Mouse (Mus musculus) CH12.LX (cell line): Measurements from ENCODE around the gene Pla2g4a. TPM values are rescaled to one million over a fixed set of nuclear protein-coding genes. Genes with fewer than 3 reads are reported as not detected.

Source experiments
- DNase-seq: peaks from one replicate; pipeline ENCODE4 v3.0.0-alpha.2; 2013; ENCODE audit errors: extremely low read depth
- H3K27ac ChIP-seq: 2 replicates; pipeline ENCODE4 v1.5.1; 2012; ENCODE audit warnings: low read depth, mild to moderate bottlenecking, control low read depth, moderate library complexity; ENCODE audit not compliant: insufficient read depth
- H3K27me3 ChIP-seq: replicated peaks from 2 replicates; pipeline ENCODE3; 2012; ENCODE audit warnings: inconsistent platforms
- H3K36me3 ChIP-seq, 2 experiments: replicated peaks in 1 of 2; 2 replicates each; pipeline versions ENCODE3 to v1.6.1; 2012; ENCODE audit warnings: inconsistent platforms in 1 of 2, low read length in 1 of 2, mild to moderate bottlenecking in 1 of 2, mixed read lengths in 1 of 2, moderate library complexity in 1 of 2; ENCODE audit not compliant: control insufficient read depth in 1 of 2, insufficient read depth in 1 of 2
- H3K4me1 ChIP-seq, 2 experiments: 2 replicates each; pipeline ENCODE4 v1.6.1; 2012; ENCODE audit warnings: inconsistent platforms in 1 of 2, moderate library complexity in 1 of 2; ENCODE audit not compliant: insufficient read depth in 2 of 2, control insufficient read depth in 1 of 2
- H3K4me2 ChIP-seq: 2 replicates; pipeline ENCODE4 v1.6.1; 2012; ENCODE audit warnings: low read depth, mild to moderate bottlenecking, control low read depth; ENCODE audit not compliant: poor library complexity, insufficient read depth, severe bottlenecking
- H3K4me3 ChIP-seq, 3 experiments: fragments of 150-350 bp in 1 of 3; sonication (generic) in 1 of 3; replicated peaks in 1 of 3; 2 replicates each; pipeline versions ENCODE3 to v1.5.1; 2011 to 2012; ENCODE audit warnings: low read depth in 2 of 3, low read length in 2 of 3, mild to moderate bottlenecking in 2 of 3, moderate library complexity in 2 of 3, control low read depth in 1 of 3, improper control_type of control experiment in 1 of 3, inconsistent platforms in 1 of 3, mixed read lengths in 1 of 3; ENCODE audit not compliant: poor library complexity in 1 of 3
- H3K79me2 ChIP-seq: replicated peaks from 2 replicates; pipeline ENCODE4 v1.6.1; 2012; ENCODE audit warnings: mild to moderate bottlenecking, moderate library complexity; ENCODE audit not compliant: control insufficient read depth, poor library complexity, insufficient read depth, severe bottlenecking; ENCODE audit errors: extremely low read depth
- H3K9ac ChIP-seq: 2 replicates; pipeline ENCODE4 v1.6.1; 2012; ENCODE audit warnings: low read depth, mild to moderate bottlenecking, control low read depth, moderate library complexity; ENCODE audit not compliant: insufficient read depth
- H3K9me3 ChIP-seq: replicated peaks from 2 replicates; pipeline ENCODE3; 2012; ENCODE audit warnings: low read length, inconsistent platforms, mixed read lengths
- CHD1 ChIP-seq: IDR thresholded peaks from 2 replicates; pipeline ENCODE4 v1.6.1; 2012; ENCODE audit warnings: low read depth, low read length, improper control_type of control experiment, inconsistent platforms
- CHD2 ChIP-seq: IDR thresholded peaks from 2 replicates; pipeline ENCODE4 v1.6.1; 2011; ENCODE audit warnings: low read length, improper control_type of control experiment
- CTCF ChIP-seq, 2 experiments: IDR thresholded peaks in 1 of 2; conservative IDR thresholded peaks in 1 of 2; 2 replicates each; pipeline ENCODE4 v1.5.1; 2011 to 2012; ENCODE audit warnings: low read depth in 2 of 2, low read length in 2 of 2, improper control_type of control experiment in 1 of 2, inconsistent platforms in 1 of 2, mild to moderate bottlenecking in 1 of 2, moderate library complexity in 1 of 2
- ELF1 ChIP-seq: IDR thresholded peaks from 2 replicates; pipeline ENCODE4 v1.6.1; 2014; ENCODE audit warnings: low read depth, mild to moderate bottlenecking, inconsistent platforms, low read length, improper control_type of control experiment
- EP300 ChIP-seq: IDR thresholded peaks from 2 replicates; pipeline ENCODE4 v1.6.1; 2011; ENCODE audit warnings: low read length, improper control_type of control experiment
- ETS1 ChIP-seq: conservative IDR thresholded peaks from 2 replicates; pipeline ENCODE4 v1.6.1; 2012; ENCODE audit warnings: low read depth, mild to moderate bottlenecking, inconsistent platforms, low read length, improper control_type of control experiment, moderate library complexity
- GABPA ChIP-seq: IDR thresholded peaks from 2 replicates; pipeline ENCODE4 v1.6.1; 2012; ENCODE audit warnings: low read depth, low read length, improper control_type of control experiment, inconsistent platforms; ENCODE audit not compliant: insufficient replicate concordance
- HCFC1 ChIP-seq: IDR thresholded peaks from 2 replicates; pipeline ENCODE4 v1.6.1; 2012; ENCODE audit warnings: low read depth, mild to moderate bottlenecking, inconsistent platforms, low read length, improper control_type of control experiment
- IRF4 ChIP-seq: IDR thresholded peaks from 2 replicates; pipeline ENCODE4 v1.6.1; 2014; ENCODE audit warnings: low read depth, mild to moderate bottlenecking, inconsistent platforms, low read length, improper control_type of control experiment
- JUN ChIP-seq: IDR thresholded peaks from 2 replicates; pipeline ENCODE4 v1.6.1; 2011; ENCODE audit warnings: low read depth, mild to moderate bottlenecking, low read length, improper control_type of control experiment, moderate library complexity; ENCODE audit not compliant: insufficient read depth
- KAT2A ChIP-seq: IDR thresholded peaks from 2 replicates; pipeline ENCODE4 v1.6.1; 2012; ENCODE audit warnings: low read length, improper control_type of control experiment, inconsistent platforms; ENCODE audit not compliant: insufficient replicate concordance
- MAX ChIP-seq: IDR thresholded peaks from 2 replicates; pipeline ENCODE4 v1.6.1; 2011; ENCODE audit warnings: low read length, improper control_type of control experiment
- MEF2A ChIP-seq: IDR thresholded peaks from 2 replicates; pipeline ENCODE4 v1.6.1; 2014; ENCODE audit warnings: low read depth, mild to moderate bottlenecking, inconsistent platforms, low read length, improper control_type of control experiment, borderline replicate concordance
- PAX5 ChIP-seq: IDR thresholded peaks from 2 replicates; pipeline ENCODE4 v1.6.1; 2012; ENCODE audit warnings: low read length, inconsistent platforms, mixed read lengths
- POLR2A ChIP-seq: IDR thresholded peaks from 2 replicates; pipeline ENCODE4 v1.6.1; 2011; ENCODE audit warnings: low read depth, mild to moderate bottlenecking, improper control_type of control experiment, low read length
- SMC3 ChIP-seq: IDR thresholded peaks from 2 replicates; pipeline ENCODE4 v1.6.1; 2011; ENCODE audit warnings: low read depth, low read length, improper control_type of control experiment
- TCF12 ChIP-seq: IDR thresholded peaks from 2 replicates; pipeline ENCODE4 v1.6.1; 2014; ENCODE audit warnings: low read depth, mild to moderate bottlenecking, inconsistent platforms, low read length, improper control_type of control experiment
- USF1 ChIP-seq: IDR thresholded peaks from 2 replicates; pipeline ENCODE4 v1.6.1; 2014; ENCODE audit warnings: low read depth, mild to moderate bottlenecking, inconsistent platforms, low read length, improper control_type of control experiment
- USF2 ChIP-seq: conservative IDR thresholded peaks from 2 replicates; pipeline ENCODE4 v1.6.1; 2011; ENCODE audit warnings: low read depth, low read length, improper control_type of control experiment
- ZMIZ1 ChIP-seq: IDR thresholded peaks from 2 replicates; pipeline ENCODE4 v1.6.1; 2012; ENCODE audit warnings: low read depth, mild to moderate bottlenecking, inconsistent platforms, low read length, improper control_type of control experiment
- dilution Hi-C: fragments of 300-500 bp; cut with MboI; formaldehyde crosslinking; loops from 2 replicates; pipeline ENCODE4 v1.14.3; 2020; ENCODE audit warnings: low sequenced_read_pairs; ENCODE audit not compliant: extremely low pct_unique_long_range_greater_than_20kb, extremely low pct_ligation_motif_present
- in situ Hi-C: fragments of 300-500 bp; cut with MboI; formaldehyde crosslinking; loops from 3 replicates; pipeline ENCODE4 v1.14.3; 2019; ENCODE audit warnings: low sequenced_read_pairs, low pct_ligation_motif_present, low pct_unique_long_range_greater_than_20kb, mixed read lengths
- polyA plus RNA-seq: library from polyadenylated mRNA; unstranded; fragments of >175 nt; gene quantifications from 2 replicates; pipeline ENCODE4 v1.2.1, GENCODE M21; 2012; ENCODE audit warnings: low read depth; ENCODE audit not compliant: insufficient read length
- total RNA-seq, 2 experiments: library from RNA; depleted of rRNA; stranded (reverse); fragments of 300-350 nt in 1 of 2; fragments of >200 nt in 1 of 2; gene quantifications; 2 replicates each; pipeline ENCODE4 v1.2.3; 2012 to 2014

Pla2g4a gene
- total and polyA plus RNA-seq, 3 experiments: 3.2 to 15.6 (median 3.5) TPM

DNA sequence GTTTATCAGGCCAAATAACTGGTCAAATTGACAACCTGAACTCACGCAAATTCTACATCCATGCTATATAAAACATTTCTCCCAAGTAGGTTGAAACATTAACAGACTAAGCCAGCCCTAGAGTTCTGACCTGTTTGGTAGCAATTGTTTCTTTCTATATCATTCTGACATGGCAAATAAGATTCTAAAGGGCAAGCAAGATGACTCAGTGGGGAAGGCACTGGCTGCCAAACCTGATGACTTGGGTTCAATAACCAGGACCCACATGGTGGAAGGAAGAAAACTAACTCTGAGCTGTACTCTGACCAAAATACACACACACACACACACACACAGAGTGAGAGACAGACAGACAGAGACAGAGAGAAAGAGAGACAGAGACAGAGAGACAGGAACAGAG, 11.8 kb downstream of the Pla2g4a start:
- H3K9ac ChIP-seq: peak overlapping the region; percentile 71; the same call in 1 of the 2 replicates
- dilution Hi-C loops: no loop called here
- peaks cover 31% of the 10 kb centered on the region for H3K79me2 ChIP-seq
- H3K4me2 ChIP-seq: no peak overlapping the region
- H3K4me1 ChIP-seq: peaks cover 7 to 28% of the 10 kb centered on the region in 2 experiments
- H3K27me3 ChIP-seq: no peaks in the 10 kb centered on the region
- no peak for TF ChIP-seq CTCF (conservative IDR thresholded peaks at IDR 0.05 in 1 of 2, IDR thresholded peaks at IDR 0.05 in 1 of 2; ENCODE audit: low read depth in 2 of 2, low read length in 2 of 2)
- no peak for TF ChIP-seq PAX5
- TF ChIP-seq KAT2A: no peak
- TF ChIP-seq POLR2A: no peak
- no peak for TF ChIP-seq CHD1
- no peak for TF ChIP-seq CHD2
- TF ChIP-seq GABPA: no peak
- TF ChIP-seq USF1: no peak
- no peak for TF ChIP-seq MAX
- TF ChIP-seq JUN: no peak
- TF ChIP-seq IRF4: no peak
- TF ChIP-seq, all 38 proteins: peak for 0
- H3K27ac ChIP-seq: peak overlapping the region; percentile 63; the same call in 1 of the 2 replicates
- in situ Hi-C loops: no loop called here
- no peak overlapping the region for H3K4me3 ChIP-seq
- no peaks in the 10 kb centered on the region for H3K36me3 ChIP-seq
- H3K9me3 ChIP-seq: no peaks in the 10 kb centered on the region
- DNase-seq: no peak

DNA sequence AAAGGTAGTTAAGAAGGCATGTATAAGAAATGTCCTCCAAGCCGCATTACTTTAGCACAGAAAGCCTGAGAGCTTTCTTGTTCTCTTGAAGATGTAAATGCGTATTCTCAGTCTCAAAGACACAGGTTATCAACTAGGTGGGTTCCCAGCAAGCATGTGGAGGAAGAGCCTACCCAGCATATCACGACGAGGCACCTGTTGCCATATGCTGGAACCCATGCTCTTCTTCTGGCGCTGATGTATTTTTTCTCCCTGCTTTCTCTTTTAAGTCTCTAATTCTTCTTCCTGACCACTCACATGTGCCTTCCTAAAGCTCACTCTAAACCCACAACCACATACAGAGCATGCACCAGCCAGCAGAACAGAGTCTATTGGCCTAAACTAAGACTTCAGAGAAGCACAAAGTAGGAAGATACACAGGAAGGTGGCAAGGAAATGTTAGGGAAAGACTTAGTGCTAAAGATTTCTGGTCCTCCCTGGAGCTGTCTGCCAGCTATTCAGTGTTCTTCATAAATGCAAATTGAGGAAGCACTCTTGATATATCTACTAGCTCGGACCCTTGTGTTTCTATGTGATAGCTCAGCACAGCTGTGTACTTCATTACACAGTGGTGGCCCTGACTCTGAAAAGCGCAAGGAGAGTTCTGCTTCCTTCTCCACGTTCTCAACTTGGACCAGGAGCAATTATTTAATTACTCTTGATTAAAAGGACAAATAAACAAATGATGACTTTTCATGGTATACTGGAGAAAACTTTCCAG, 12.8 kb downstream of the Pla2g4a start:
- no peak for DNase-seq
- in situ Hi-C loops (no loop called here), dilution Hi-C loops (no loop called here)
- no peaks in the 10 kb centered on the region for H3K9me3 ChIP-seq
- TF ChIP-seq MEF2A (no peak), POLR2A (no peak), TCF12 (no peak), ETS1 (no peak), HCFC1 (no peak), MAX (no peak), USF1 (no peak), USF2 (no peak), ELF1 (no peak), SMC3 (no peak), ZMIZ1 (no peak), JUN (no peak), CHD1 (no peak), PAX5 (no peak), EP300 (no peak)
- peak overlapping the region; percentile 31 for H3K9ac ChIP-seq
- no peak overlapping the region for H3K4me3 ChIP-seq
- peaks cover 7 to 25% of the 10 kb centered on the region in 2 experiments for H3K4me1 ChIP-seq
- H3K27ac ChIP-seq: peak overlapping the region; percentile 91
- no peaks in the 10 kb centered on the region for H3K27me3 ChIP-seq
- peak overlapping the region; percentile 44 for H3K4me2 ChIP-seq
- peaks cover 33% of the 10 kb centered on the region for H3K79me2 ChIP-seq
- no peaks in the 10 kb centered on the region for H3K36me3 ChIP-seq
